Mouse (Mus musculus): ENCODE measurements around the gene Olfr146.

Gene Olfr146

DNA sequence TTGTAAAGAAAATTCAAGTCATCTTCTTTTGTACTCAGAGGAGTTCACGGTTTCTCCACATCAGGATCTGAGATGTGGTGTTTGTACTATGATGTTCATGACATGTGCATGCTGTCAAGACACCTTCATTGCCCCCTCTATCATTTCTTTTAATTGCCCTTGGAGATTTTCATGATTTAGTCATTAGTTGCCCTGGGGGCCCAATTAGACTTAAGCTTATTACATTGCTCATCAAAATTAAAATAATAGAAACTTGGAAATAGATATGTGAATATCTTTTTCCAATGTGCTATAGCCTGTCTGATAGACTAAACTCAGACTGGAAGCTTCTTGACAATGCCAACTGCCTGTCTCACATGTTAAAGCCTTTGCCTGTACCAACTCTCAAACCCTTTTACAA lies at the start of gene Olfr146:
TSS of gene Olfr146 (minus strand) at position 101 of the 400 bp plus-strand sequence.
- no peak for DNase-seq

DNA sequence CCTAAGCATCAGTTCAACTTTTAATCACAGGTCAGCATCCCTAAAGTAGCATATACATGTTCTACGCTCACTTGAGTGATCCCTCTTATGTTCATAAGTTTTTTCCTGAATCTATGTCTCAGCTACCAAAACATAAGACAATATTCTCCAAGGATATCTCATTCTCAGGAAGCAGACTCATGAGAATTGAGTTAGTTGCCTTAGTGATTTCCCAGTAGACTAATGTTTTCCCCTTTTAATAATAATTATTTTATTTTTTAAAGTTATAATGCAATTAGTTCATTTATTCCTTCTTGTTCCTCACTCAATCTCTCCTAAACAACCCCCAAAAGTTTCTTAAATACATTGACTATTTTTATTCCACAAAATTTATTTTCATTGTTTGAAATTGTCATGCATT lies 41.7 kb upstream of the Olfr146 start, which contains the start of gene Olfr937:
TSS of gene Olfr937 (minus strand) at position 101 of the 400 bp plus-strand sequence.
- no peak for DNase-seq

DNA sequence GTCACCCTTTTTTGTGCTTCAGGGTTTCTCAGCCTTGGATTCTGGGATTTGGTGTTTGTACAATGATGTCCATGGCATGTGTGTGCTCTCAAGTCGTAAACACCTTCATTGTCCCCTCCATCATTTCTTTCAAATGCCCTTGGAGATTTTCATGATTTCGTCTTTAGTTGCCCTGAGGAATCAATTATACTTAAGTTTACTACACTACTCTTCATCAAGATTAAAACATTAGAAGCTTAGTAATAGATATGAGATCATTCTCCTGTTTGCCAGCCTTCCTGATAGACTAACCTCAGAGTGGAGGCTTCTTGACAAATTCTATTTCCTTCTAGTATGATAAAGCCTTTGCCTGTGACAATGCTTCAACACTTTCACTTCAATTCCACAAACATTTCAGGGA lies 23.6 kb downstream of the Olfr146 start, which contains the start of gene Olfr935:
TSS of gene Olfr935 (minus strand) at position 101 of the 400 bp plus-strand sequence.
- no peak for DNase-seq

DNA sequence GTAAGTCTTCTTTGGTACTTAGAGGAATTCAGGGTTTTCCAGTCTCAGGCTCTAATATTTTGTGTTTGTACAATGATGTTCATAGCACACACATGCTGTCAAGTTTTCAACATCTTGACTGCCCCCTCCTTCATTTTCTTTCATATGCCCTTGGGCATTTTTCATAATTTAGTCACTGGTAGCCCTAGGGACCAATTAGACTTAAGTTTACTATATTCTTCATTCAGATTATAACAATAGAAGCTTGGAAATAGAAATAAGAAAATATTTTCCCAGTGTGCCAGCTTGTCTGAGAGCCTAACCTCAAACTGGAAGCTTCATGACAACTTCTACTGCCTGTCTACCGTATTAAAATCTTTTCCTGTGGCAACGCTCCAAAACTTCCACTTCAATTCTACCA lies 35.0 kb downstream of the Olfr146 start, which contains the start of gene Olfr934:
TSS of gene Olfr934 (minus strand) at position 101 of the 400 bp plus-strand sequence.
- no peak for DNase-seq

DNA sequence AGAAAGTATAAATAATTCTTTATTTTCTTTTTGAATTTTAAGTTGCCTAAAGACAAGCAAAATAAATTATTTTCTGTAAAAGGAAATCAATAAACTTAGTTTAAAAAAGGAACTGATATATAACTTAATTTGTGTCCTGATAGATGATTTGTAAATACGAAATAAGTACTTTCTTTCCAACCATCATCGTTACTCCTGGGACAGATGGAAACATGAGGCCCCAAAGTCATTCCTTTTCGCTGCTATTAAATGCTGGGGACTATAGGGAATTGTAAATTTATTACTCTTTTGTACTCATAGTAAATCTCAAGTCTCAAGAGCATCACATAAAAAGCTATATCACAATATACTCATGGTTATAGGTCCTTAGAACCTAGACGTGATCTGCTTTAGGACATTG lies 51.2 kb downstream of the Olfr146 start, which contains the start of gene Olfr933:
TSS of gene Olfr933 (plus strand) at position 301 of the 400 bp plus-strand sequence.
- no peak for DNase-seq
